Mouse (Mus musculus) heart, postnatal 25 days (tissue): ENCODE results near the gene Tmem198b. TPM values are rescaled to one million over a fixed set of nuclear protein-coding genes. Genes with fewer than 3 reads are reported as not detected.

Source experiments
- DNase-seq: peaks from one replicate; pipeline ENCODE4 v3.0.0; 2022; ENCODE audit warnings: low spot score
- intact Hi-C: fragments of 180-260 bp; cut with DNase I; formaldehyde crosslinking; loops from one replicate; pipeline ENCODE4 v1.15.1; 2025
- total RNA-seq, 2 experiments: library from RNA; stranded (reverse); gene quantifications; 2 replicates each; pipeline ENCODE4 v1.2.3; 2021

Tmem198b gene
- total RNA-seq, 2 experiments from 2014 or later, result 5.8 to 6.4 TPM

- no peak for DNase-seq
- intact Hi-C loops, result loop anchor here (2.0 kb wide), 1 partner anchor 23 kb away; no protein-coding TSS in a partner anchor
Observed at GRCm38 (mm10) chr10:128803361-128803760, 809 bp downstream of the Tmem198b start.

- intact Hi-C loops, result loop anchor here (2.0 kb wide), 1 partner anchor 22 kb away; no protein-coding TSS in a partner anchor
- no peak for DNase-seq
Observed at GRCm38 (mm10) chr10:128802956-128803355, 1.2 kb downstream of the Tmem198b start.

- intact Hi-C loops, result loop anchor here (2.0 kb wide), 1 partner anchor 21 kb away; no protein-coding TSS in a partner anchor
- no peak for DNase-seq
Observed at GRCm38 (mm10) chr10:128801981-128802495, 2.1 kb downstream of the Tmem198b start.

- no peak for DNase-seq
- intact Hi-C loops, result no loop called here
Observed at GRCm38 (mm10) chr10:128798676-128799075, 5.5 kb downstream of the Tmem198b start.

GRCm38 (mm10) chr10:128795581-128795980 lies 8.6 kb downstream of the Tmem198b start:
- intact Hi-C loops, result no loop called here
- no peak for DNase-seq

GRCm38 (mm10) chr10:128794391-128794790 lies 9.8 kb downstream of the Tmem198b start:
- intact Hi-C loops, result no loop called here
- DNase-seq, result no peak

GRCm38 (mm10) chr10:128793258-128793657 lies 10.9 kb downstream of the Tmem198b start:
- intact Hi-C loops, result no loop called here
- no peak for DNase-seq

- no peak for DNase-seq
- intact Hi-C loops, result no loop called here
Observed at GRCm38 (mm10) chr10:128792041-128792440, 12.1 kb downstream of the Tmem198b start.

- DNase-seq, result no peak
- intact Hi-C loops, result no loop called here
Observed at GRCm38 (mm10) chr10:128790398-128791124, 13.6 kb downstream of the Tmem198b start, which contains the start of gene Mmp19. Gene Mmp19, plus strand, starts transcription at chr10:128790910.

GRCm38 (mm10) chr10:128780200-128780599 lies 24.0 kb downstream of the Tmem198b start:
- DNase-seq, result no peak
- intact Hi-C loops, result loop anchor here (2.0 kb wide), 1 partner anchor 23 kb away; no protein-coding TSS in a partner anchor

- DNase-seq, result peak; percentile 88
- intact Hi-C loops, result loop anchor here (2.0 kb wide), 1 partner anchor 30 kb away; no protein-coding TSS in a partner anchor
Observed at GRCm38 (mm10) chr10:128779011-128779795, 25.0 kb downstream of the Tmem198b start.

GRCm38 (mm10) chr10:128778441-128778840 lies 25.7 kb downstream of the Tmem198b start:
- DNase-seq, result no peak
- intact Hi-C loops, result loop anchor here (2.0 kb wide), 1 partner anchor 30 kb away; no protein-coding TSS in a partner anchor

GRCm38 (mm10) chr10:128773685-128774084 lies 30.5 kb downstream of the Tmem198b start:
- no peak for DNase-seq
- intact Hi-C loops, result no loop called here

GRCm38 (mm10) chr10:128772895-128773294 lies 31.3 kb downstream of the Tmem198b start:
- DNase-seq, result no peak
- intact Hi-C loops, result no loop called here

Other genes starting within 250 kb of the Tmem198b start
- gene Pa2g4, start 238.4 kb downstream of the Tmem198b start, total RNA-seq, result 10 to 100 TPM; 45.8 to 48.6 TPM
- gene Erbb3, start 214.7 kb downstream of the Tmem198b start, total RNA-seq, result 1 to 10 TPM; 8.3 to 8.6 TPM
- 100 to 1,000 TPM; 253 to 266 TPM for gene Rps26, start 177.6 kb downstream of the Tmem198b start, total RNA-seq
- gene Ikzf4, start 158.4 kb downstream of the Tmem198b start, total RNA-seq, result 1 to 10 TPM in 1 of 2 experiments, under 1 TPM in 1; 0.52 to 1.2 TPM
- gene Suox, start 130.3 kb downstream of the Tmem198b start, total RNA-seq, result 10 to 100 TPM; 22.1 to 23.1 TPM
- gene Rab5b, start 108.1 kb downstream of the Tmem198b start, total RNA-seq, result 10 to 100 TPM; 68.9 to 72.5 TPM
- under 1 TPM; 0.49 to 0.89 TPM for gene Pmel, start 100.2 kb downstream of the Tmem198b start, total RNA-seq
- 10 to 100 TPM; 12.7 to 15.7 TPM for gene Cdk2, start 99.3 kb downstream of the Tmem198b start, total RNA-seq
- 10 to 100 TPM; 11.7 to 11.9 TPM for gene Dgka, start 59.5 kb downstream of the Tmem198b start, total RNA-seq
- gene Pym1, start 56.5 kb downstream of the Tmem198b start, total RNA-seq, result 1 to 10 TPM; 6.8 to 8.6 TPM
- 1 to 10 TPM; 3.1 to 3.2 TPM for gene Mmp19, start 13.5 kb downstream of the Tmem198b start, total RNA-seq
- 10 to 100 TPM; 31.8 to 38.2 TPM for gene Dnajc14, start 308 bp downstream of the Tmem198b start, total RNA-seq
- gene Sarnp, start 13.0 kb upstream of the Tmem198b start, total RNA-seq, result 10 to 100 TPM; 38.7 to 44.0 TPM
- 1 to 10 TPM; 7.6 to 9.2 TPM for gene Ormdl2, start 17.3 kb upstream of the Tmem198b start, total RNA-seq
- gene Gdf11, start 87.3 kb upstream of the Tmem198b start, total RNA-seq, result 1 to 10 TPM; 2.3 to 2.6 TPM
- 100 to 1,000 TPM; 110 to 123 TPM for gene Cd63, start 96.6 kb upstream of the Tmem198b start, total RNA-seq
- 1 to 10 TPM; 5.0 to 7.9 TPM for gene Rdh5, start 118.5 kb upstream of the Tmem198b start, total RNA-seq
- 100 to 1,000 TPM; 183 to 185 TPM for gene Bloc1s1, start 119.7 kb upstream of the Tmem198b start, total RNA-seq
- gene Itga7, start 129.4 kb upstream of the Tmem198b start, total RNA-seq, result 100 to 1,000 TPM; 165 to 176 TPM
- gene Mettl7b, start 156.6 kb upstream of the Tmem198b start, total RNA-seq, result not detected
- gene Olfr9, start 185.1 kb upstream of the Tmem198b start, total RNA-seq, result not detected
- gene Olfr763, start 206.4 kb upstream of the Tmem198b start, total RNA-seq, result not detected
- not detected for gene Olfr764-ps1, start 235.5 kb upstream of the Tmem198b start, total RNA-seq
- not detected for gene Olfr765, start 245.6 kb upstream of the Tmem198b start, total RNA-seq